Mouse (Mus musculus): ENCODE results near the gene Apc2. TPM values are rescaled to one million over a fixed set of nuclear protein-coding genes. Genes with fewer than 3 reads are reported as not detected.

Gene Apc2
- total and polyA plus RNA-seq, 3 experiments = 0.07 to 0.13 TPM; not detected in 1

DNA sequence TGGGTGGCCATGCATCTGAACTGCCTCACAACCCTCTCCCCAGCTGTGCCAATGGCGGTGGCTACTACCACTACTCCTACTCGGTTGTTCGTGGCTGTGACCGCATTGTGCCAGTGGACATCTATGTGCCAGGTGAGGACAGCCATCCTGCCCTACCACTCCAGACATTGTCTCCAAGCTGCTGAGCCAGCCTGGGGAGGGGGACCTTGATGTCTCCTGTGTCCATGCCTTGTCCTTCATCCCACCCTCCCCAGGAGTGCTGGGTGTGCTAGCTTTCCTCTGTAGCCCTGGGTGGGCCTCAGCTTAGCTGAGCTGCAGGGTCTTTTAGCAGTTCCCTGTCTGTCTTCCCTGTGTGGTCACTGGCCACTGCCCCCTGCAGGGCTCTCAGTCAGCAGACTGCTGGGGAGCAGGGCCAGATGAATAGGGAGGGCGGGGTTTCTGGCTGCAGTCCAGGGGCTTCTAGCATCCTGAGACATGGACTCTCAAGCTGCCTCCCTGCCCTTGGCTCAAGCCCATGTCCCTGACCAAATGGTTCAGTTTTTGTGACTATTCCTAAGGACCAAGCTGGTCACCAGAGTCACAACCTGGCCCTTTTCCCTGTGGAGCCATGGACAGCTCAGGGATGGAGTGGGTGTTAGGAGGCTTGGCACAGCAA, 39.8 kb upstream of the Apc2 start:
- dilution Hi-C loops (cut with MboI; ENCODE audit: extremely low pct_ligation_motif_present, extremely low pct_unique_long_range_greater_than_20kb, low sequenced_read_pairs) = no loop called here
- Histone ChIP-seq H3K4me3 (replicated peaks in 1 of 3; ENCODE audit: low read depth in 2 of 3, low read length in 2 of 3, poor library complexity in 1 of 3) (no peak overlapping the region), H3K36me3 (replicated peaks in 1 of 2; ENCODE audit: control insufficient read depth in 1 of 2, insufficient read depth in 1 of 2, low read length in 1 of 2) (peaks cover 68 to 87% of the 10 kb centered on the region in 2 experiments), H3K9ac (ENCODE audit: insufficient read depth, low read depth) (no peak overlapping the region), H3K27me3 (replicated peaks) (no peaks in the 10 kb centered on the region), H3K4me1 (ENCODE audit: control insufficient read depth in 1 of 2, insufficient read depth in 2 of 2) (peaks cover 4 to 23% of the 10 kb centered on the region in 2 experiments), H3K27ac (ENCODE audit: insufficient read depth, low read depth) (no peak overlapping the region), H3K9me3 (replicated peaks; ENCODE audit: low read length) (no peaks in the 10 kb centered on the region), H3K79me2 (replicated peaks; ENCODE audit: control insufficient read depth, extremely low read depth, insufficient read depth, poor library complexity, severe bottlenecking) (peaks cover 6% of the 10 kb centered on the region), H3K4me2 (ENCODE audit: insufficient read depth, low read depth, poor library complexity, severe bottlenecking) (no peak overlapping the region)
- DNase-seq (ENCODE audit: extremely low read depth) = no peak
- in situ Hi-C loops (cut with MboI; ENCODE audit: low pct_ligation_motif_present, low pct_unique_long_range_greater_than_20kb, low sequenced_read_pairs) = no loop called here
- TF ChIP-seq IRF4 (IDR thresholded peaks at IDR 0.05; ENCODE audit: low read depth, low read length) (no peak), E2F4 (IDR thresholded peaks at IDR 0.05; ENCODE audit: insufficient replicate concordance, low read depth, low read length) (no peak), MAX (IDR thresholded peaks at IDR 0.05; ENCODE audit: low read length) (no peak), JUND (conservative IDR thresholded peaks at IDR 0.05; ENCODE audit: low read depth, low read length) (no peak), CTCF (conservative IDR thresholded peaks at IDR 0.05 in 1 of 2, IDR thresholded peaks at IDR 0.05 in 1 of 2; ENCODE audit: low read depth in 2 of 2, low read length in 2 of 2) (no peak), NRF1 (IDR thresholded peaks at IDR 0.05; ENCODE audit: low read depth, low read length) (no peak), HCFC1 (IDR thresholded peaks at IDR 0.05; ENCODE audit: low read depth, low read length) (no peak), ZC3H11A (IDR thresholded peaks at IDR 0.05; ENCODE audit: low read depth, low read length) (no peak), UBTF (IDR thresholded peaks at IDR 0.05; ENCODE audit: low read depth, low read length) (no peak), MYC (IDR thresholded peaks at IDR 0.05; ENCODE audit: low read depth, low read length) (no peak), RCOR1 (conservative IDR thresholded peaks at IDR 0.05; ENCODE audit: low read depth, low read length) (no peak), NELFE (IDR thresholded peaks at IDR 0.05; ENCODE audit: low read depth, low read length) (no peak), CHD2 (IDR thresholded peaks at IDR 0.05; ENCODE audit: low read length) (no peak), ZKSCAN1 (IDR thresholded peaks at IDR 0.05; ENCODE audit: borderline replicate concordance, low read depth, low read length) (no peak), RAD21 (IDR thresholded peaks at IDR 0.05; ENCODE audit: low read depth, low read length) (no peak), TBP (conservative IDR thresholded peaks at IDR 0.05; ENCODE audit: low read depth, low read length) (no peak), GABPA (IDR thresholded peaks at IDR 0.05; ENCODE audit: insufficient replicate concordance, low read depth, low read length) (no peak)

- H3K36me3 ChIP-seq (replicated peaks in 1 of 2; ENCODE audit: control insufficient read depth in 1 of 2, insufficient read depth in 1 of 2, low read length in 1 of 2) = peaks cover 60 to 68% of the 10 kb centered on the region in 2 experiments
Measured at GRCm38 (mm10) chr10:80257936-80258335, 37.8 kb upstream of the Apc2 start.

More at GRCm38 (mm10) chr10:80257936-80258335, 37.8 kb upstream of the Apc2 start:
- dilution Hi-C loops (cut with MboI; ENCODE audit: extremely low pct_ligation_motif_present, extremely low pct_unique_long_range_greater_than_20kb, low sequenced_read_pairs) = no loop called here
- no peak for TF ChIP-seq ELF1 (IDR thresholded peaks at IDR 0.05; ENCODE audit: low read depth, low read length)
- TF ChIP-seq USF1 (IDR thresholded peaks at IDR 0.05; ENCODE audit: low read depth, low read length) = no peak
- Histone ChIP-seq H3K9ac (ENCODE audit: insufficient read depth, low read depth) (no peak overlapping the region), H3K27ac (ENCODE audit: insufficient read depth, low read depth) (no peak overlapping the region), H3K79me2 (replicated peaks; ENCODE audit: control insufficient read depth, extremely low read depth, insufficient read depth, poor library complexity, severe bottlenecking) (no peaks in the 10 kb centered on the region), H3K27me3 (replicated peaks) (no peaks in the 10 kb centered on the region), H3K9me3 (replicated peaks; ENCODE audit: low read length) (no peaks in the 10 kb centered on the region), H3K4me3 (replicated peaks in 1 of 3; ENCODE audit: low read depth in 2 of 3, low read length in 2 of 3, poor library complexity in 1 of 3) (no peak overlapping the region), H3K4me1 (ENCODE audit: control insufficient read depth in 1 of 2, insufficient read depth in 2 of 2) (peaks cover 5 to 19% of the 10 kb centered on the region in 2 experiments), H3K4me2 (ENCODE audit: insufficient read depth, low read depth, poor library complexity, severe bottlenecking) (no peak overlapping the region)
- in situ Hi-C loops (cut with MboI; ENCODE audit: low pct_ligation_motif_present, low pct_unique_long_range_greater_than_20kb, low sequenced_read_pairs) = no loop called here
- DNase-seq (ENCODE audit: extremely low read depth) = no peak
